Mouse (Mus musculus): Measurements from ENCODE around the gene Zfp800.

Zfp800 gene

DNA sequence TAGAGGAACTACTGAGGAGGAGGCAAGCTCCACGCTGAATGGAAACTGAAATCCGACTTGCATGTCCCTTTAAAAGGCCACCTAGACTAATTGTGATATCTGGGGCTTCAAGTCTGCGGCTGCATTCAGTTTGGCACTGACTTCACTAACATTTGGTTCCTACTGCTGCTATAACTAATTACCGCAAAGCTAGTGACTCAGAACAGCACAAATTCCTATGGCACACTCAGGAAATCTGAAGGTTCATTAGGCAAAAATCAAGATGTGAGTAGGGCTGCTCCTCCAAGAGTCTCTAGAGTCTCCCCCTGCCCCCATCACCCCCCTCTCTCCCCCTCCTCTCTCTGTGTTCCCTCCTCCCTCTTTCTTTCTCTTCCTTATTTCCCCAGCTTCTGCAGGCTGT, 194.4 kb downstream of the Zfp800 start:
- in situ Hi-C loops (cut with MboI) = no loop called here

DNA sequence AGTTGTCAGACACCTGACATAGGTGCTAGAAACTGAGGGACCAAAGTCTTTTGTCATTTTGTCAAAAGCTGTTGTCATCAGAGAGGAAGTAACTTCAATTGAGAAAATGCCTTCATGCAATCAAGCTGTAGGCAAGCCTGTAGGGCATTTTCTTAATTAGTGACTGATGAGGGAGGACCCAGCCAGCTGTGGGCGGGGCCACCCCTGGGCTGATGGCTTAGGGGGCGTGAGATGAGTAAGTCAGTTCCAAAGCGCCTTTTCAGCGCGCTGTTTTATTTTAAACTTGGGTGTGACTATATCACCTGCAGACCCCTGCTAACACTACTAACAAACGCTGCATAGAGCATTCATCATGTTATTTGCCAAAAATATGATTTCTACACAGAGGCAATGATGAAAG, 195.0 kb downstream of the Zfp800 start:
- in situ Hi-C loops (cut with MboI) = no loop called here

DNA sequence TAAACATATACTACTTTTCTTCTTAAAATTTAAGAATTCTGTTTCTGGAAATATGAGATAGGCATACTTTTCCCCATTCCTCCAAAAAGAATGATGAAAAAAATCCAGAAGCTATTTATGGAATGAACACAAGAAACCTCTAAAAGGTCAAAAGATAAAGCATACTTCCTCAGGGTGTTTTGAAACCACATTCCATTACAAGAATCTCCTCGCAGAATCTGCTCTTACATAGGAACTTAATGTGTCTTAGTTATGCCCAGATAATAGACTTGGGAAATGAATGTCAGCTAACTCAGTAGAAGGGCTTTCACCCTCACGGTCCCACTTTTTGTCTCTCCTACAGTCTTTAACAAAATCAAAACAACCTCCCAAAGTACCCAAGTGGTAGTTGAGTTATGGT, 203.9 kb downstream of the Zfp800 start:
- in situ Hi-C loops (cut with MboI) = no loop called here

DNA sequence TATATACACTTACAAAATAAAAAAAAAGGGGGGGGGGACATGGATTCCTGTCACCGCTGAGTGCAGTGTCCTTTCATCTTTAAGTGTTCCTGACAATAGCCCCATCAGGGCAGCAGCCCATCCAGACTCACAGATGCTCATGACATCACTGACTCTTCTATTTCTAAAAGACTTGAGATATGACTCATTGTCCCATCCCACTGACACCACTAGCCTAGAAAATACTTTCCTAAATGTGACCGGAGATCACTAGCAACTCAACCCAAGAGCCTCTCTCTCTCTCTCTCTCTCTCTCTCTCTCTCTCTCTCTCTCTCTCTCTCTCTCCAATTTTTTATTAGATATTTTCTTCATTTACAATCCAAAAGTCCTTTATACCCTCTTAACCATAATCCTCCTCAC, 205.9 kb downstream of the Zfp800 start:
- in situ Hi-C loops (cut with MboI) = no loop called here
